Mouse (Mus musculus) lung, postnatal 0 days (tissue): ENCODE data around the gene Zpr1. TPM values are rescaled to one million over a fixed set of nuclear protein-coding genes. Genes with fewer than 3 reads are reported as not detected.

Experiments
- ATAC-seq: fragments of 200-750 bp; cut with Nextera tagmentation; 2 replicates; pipeline ENCODE4 v1.8.0; 2017; ENCODE audit warnings: moderate library complexity
- DNase-seq: peaks from one replicate; pipeline ENCODE4 v3.0.0-alpha.2; 2016; ENCODE audit warnings: low spot score
- H3K27ac ChIP-seq: fragments of 300-500 bp; sonication (generic); 2 replicates; pipeline ENCODE4 v1.5.1; 2014; ENCODE audit warnings: antibody characterized with exemption, mild to moderate bottlenecking, low read length, mixed read lengths
- H3K27me3 ChIP-seq: fragments of 300-500 bp; sonication (generic); replicated peaks from 2 replicates; pipeline ENCODE4 v1.6.1; 2014; ENCODE audit warnings: low read length, mixed read lengths; ENCODE audit not compliant: insufficient read depth
- H3K36me3 ChIP-seq: fragments of 300-500 bp; sonication (generic); 2 replicates; pipeline ENCODE4 v1.6.1; 2014; ENCODE audit warnings: low read length, mixed read lengths; ENCODE audit not compliant: insufficient read depth
- H3K4me1 ChIP-seq: fragments of 300-500 bp; sonication (generic); 2 replicates; pipeline ENCODE4 v1.6.1; 2014; ENCODE audit warnings: antibody characterized with exemption, low read depth, low read length, mixed read lengths; ENCODE audit not compliant: insufficient read depth
- H3K4me2 ChIP-seq: fragments of 300-500 bp; sonication (generic); replicated peaks from 2 replicates; pipeline ENCODE4 v1.6.1; 2014; ENCODE audit warnings: low read depth, mild to moderate bottlenecking, low read length, moderate library complexity, mixed read lengths
- H3K4me3 ChIP-seq: fragments of 300-500 bp; sonication (generic); 2 replicates; pipeline ENCODE4 v1.5.1; 2014; ENCODE audit warnings: low read depth, low read length
- H3K9ac ChIP-seq: fragments of 300-500 bp; sonication (generic); replicated peaks from 2 replicates; pipeline ENCODE4 v1.6.1; 2014; ENCODE audit warnings: low read depth, mild to moderate bottlenecking
- H3K9me3 ChIP-seq: fragments of 300-500 bp; sonication (generic); 2 replicates; pipeline ENCODE4 v1.6.1; 2016; ENCODE audit warnings: low read length, mixed read lengths
- CTCF ChIP-seq: IDR thresholded peaks from 2 replicates; pipeline ENCODE4 v1.5.1; 2016; ENCODE audit warnings: antibody characterized with exemption, mild to moderate bottlenecking
- EP300 ChIP-seq: IDR thresholded peaks from 2 replicates; pipeline ENCODE4 v1.6.1; 2016; ENCODE audit warnings: antibody characterized with exemption, mild to moderate bottlenecking, control low read depth
- WGBS: fragments of 180-500 bp; shearing (Covaris S2); extraction: QIAGEN DNeasy Blood & Tissue Kit; methylation state at CpG from one replicate; pipeline ENCODE4 v1.1.7; 2014; 5-methylcytosine and 5-hydroxymethylcytosine counted together
- polyA plus RNA-seq: library from polyadenylated mRNA; unstranded; fragments of >200 nt; fragmentation: Nextera tagmentation; extraction: Ambion mirVana; gene quantifications from 2 replicates; pipeline ENCODE4 v1.2.1, GENCODE M21; 2015

Zpr1 gene
- polyA plus RNA-seq, 1 experiment from 2014 or later = 27.5 TPM

DNA sequence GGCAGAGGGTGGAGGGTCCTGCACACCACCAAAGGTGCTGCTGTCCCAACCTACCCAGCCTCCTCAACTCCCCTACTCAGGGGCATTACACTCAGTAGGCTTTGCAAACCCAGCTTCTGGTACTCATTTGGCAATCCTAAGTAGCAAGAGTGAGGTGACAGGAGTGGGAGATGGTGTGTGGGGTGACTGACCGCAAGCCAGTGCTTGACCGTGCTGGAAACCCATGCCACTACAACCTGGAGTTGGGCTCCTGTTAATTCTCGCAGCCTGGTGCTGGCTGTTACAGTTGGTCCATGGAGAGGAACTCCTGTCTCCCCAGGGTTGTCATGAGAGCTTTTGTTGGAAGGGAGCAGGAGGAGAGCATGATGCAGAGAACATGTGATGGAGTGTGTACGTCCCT lies 2.1 kb upstream of the Zpr1 start:
- no peak for ATAC-seq

DNA sequence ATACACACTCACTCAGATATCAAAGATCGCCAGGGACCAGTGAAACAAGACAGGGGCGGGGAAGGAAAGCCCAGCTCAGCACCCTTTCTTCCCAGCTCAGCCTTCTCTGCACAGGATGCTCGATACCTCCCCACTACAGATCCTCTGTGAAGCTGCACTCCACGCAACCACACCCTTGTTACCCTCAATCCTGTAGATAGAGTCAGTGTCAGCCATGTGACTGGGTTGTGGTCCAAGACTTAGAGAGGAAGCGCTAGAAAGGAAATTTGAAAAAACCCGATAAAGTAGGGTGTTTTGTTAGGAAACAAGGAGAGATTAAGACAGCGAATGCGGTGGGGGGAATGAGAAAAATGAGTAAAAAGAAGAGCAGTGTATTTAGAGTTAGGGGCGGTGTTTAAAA lies 794 bp upstream of the Zpr1 start:
- Histone ChIP-seq H3K9me3 (no peaks in the 10 kb centered on the region), H3K9ac (no peak overlapping the region), H3K27ac (no peak overlapping the region), H3K4me3 (no peak overlapping the region), H3K4me1 (peaks cover 5% of the 10 kb centered on the region), H3K27me3 (peaks cover 3% of the 10 kb centered on the region; the same call in 1 of the 2 replicates), H3K36me3 (no peaks in the 10 kb centered on the region), H3K4me2 (no peak overlapping the region)
- no peak for ATAC-seq
- no peak for TF ChIP-seq CTCF
- no peak for DNase-seq
- 76% methylated on average over 9 of the region's 9 CpGs for WGBS

More for the DNA sequence above, 2.1 kb upstream of the Zpr1 start:
- no peak overlapping the region for H3K27ac ChIP-seq
- no peak for DNase-seq
- WGBS = 89% methylated on average over 4 of the region's 4 CpGs
- H3K4me3 ChIP-seq = no peak overlapping the region
- H3K9me3 ChIP-seq = no peaks in the 10 kb centered on the region
- H3K4me2 ChIP-seq = no peak overlapping the region
- H3K36me3 ChIP-seq = no peaks in the 10 kb centered on the region
- H3K4me1 ChIP-seq = peaks cover 5% of the 10 kb centered on the region
- TF ChIP-seq CTCF (no peak), EP300 (no peak)
- no peak overlapping the region for H3K9ac ChIP-seq
- peaks cover 3% of the 10 kb centered on the region; the same call in 1 of the 2 replicates for H3K27me3 ChIP-seq

DNA sequence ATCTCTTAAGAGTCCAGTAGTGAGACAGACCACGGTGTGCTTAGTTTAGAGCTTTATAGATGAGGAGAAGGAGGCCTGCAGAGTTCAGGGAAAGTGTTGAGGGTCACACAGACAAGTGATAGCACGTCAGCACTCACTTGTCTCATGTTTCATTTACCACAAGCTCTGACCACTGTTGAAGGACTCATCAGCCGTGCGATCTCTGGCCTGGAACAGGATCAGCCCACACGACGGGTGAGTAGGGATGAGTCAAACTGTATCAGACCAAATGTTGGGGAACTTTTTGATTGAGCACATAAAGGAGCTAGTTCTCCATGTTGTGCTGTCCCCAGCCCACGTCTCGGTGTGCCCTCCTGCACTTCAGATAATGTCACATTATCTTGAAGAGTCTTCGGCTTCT lies 1.6 kb downstream of the Zpr1 start:
- TF ChIP-seq EP300 (no peak), CTCF (no peak)
- Histone ChIP-seq H3K4me1 (peaks cover 5% of the 10 kb centered on the region), H3K36me3 (peaks cover 11% of the 10 kb centered on the region; the same call in 1 of the 2 replicates), H3K27me3 (no peaks in the 10 kb centered on the region; the same call in 1 of the 2 replicates), H3K9me3 (no peaks in the 10 kb centered on the region), H3K27ac (no peak overlapping the region), H3K4me2 (no peak overlapping the region), H3K4me3 (no peak overlapping the region), H3K9ac (no peak overlapping the region)
- no peak for ATAC-seq
- no peak for DNase-seq
- WGBS = 76% methylated on average over 9 of the region's 9 CpGs

DNA sequence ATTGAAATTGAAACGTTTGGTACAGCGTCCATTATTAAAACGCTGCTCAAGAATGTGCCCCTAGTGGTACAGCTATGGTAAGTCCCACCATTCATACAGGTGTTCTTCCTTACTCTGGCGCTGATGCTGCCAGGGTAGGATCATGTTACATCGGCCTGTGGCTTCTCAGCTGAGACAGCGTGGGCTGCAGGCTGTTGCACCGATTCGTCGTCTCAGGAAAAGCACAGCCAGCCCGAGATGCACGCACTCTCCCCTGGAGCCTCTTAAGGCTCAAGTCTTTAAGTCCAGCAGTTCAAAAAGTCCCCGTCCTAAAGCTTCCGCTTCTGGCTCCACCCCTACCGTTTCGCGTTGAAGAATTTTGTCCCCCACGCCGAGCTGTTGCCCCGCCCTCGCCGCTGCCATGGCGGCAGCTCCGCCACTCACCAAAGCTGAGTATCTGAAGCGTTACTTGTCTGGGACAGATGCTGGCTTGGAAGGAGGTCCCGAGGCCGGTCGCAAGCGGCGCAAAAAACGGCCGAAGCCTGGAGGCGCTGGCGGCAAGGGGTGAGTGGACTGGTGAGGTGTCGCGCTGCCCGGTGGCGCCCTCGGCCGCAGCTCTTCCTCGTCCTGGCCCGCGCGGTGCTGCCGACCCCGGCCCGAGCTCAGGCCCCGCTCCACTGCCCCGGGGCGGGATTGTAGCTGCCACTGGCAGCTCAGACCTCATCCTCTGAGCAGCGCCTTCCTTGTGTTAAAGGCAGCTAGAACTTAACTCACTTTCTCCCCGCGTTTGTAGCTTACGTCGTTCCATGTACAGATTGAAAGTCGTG lies 10.0 kb downstream of the Zpr1 start, which contains the start of gene Bud13:
TSS of gene Bud13 (plus strand) at position 378 of the 806 bp plus-strand sequence.
- ATAC-seq (peak; percentile 96), DNase-seq (peak; percentile 95)
- no peak; the same call in 1 of the 2 replicates for TF ChIP-seq EP300
- peak; percentile 73 for TF ChIP-seq CTCF
- WGBS = under 1% methylated on average over 53 of the region's 55 CpGs
- H3K36me3 ChIP-seq = peaks cover 26% of the 10 kb centered on the region
- H3K27ac ChIP-seq = peak within 1 kb of the TSS; percentile 61
- no peaks in the 10 kb centered on the region for H3K27me3 ChIP-seq
- no peaks in the 10 kb centered on the region for H3K9me3 ChIP-seq
- peaks cover 5% of the 10 kb centered on the region; the same call in 1 of the 2 replicates for H3K4me1 ChIP-seq
- H3K9ac ChIP-seq = peak within 1 kb of the TSS; percentile 87
- H3K4me2 ChIP-seq = peak within 1 kb of the TSS; percentile 76
- H3K4me3 ChIP-seq = peak within 1 kb of the TSS; percentile 80

DNA sequence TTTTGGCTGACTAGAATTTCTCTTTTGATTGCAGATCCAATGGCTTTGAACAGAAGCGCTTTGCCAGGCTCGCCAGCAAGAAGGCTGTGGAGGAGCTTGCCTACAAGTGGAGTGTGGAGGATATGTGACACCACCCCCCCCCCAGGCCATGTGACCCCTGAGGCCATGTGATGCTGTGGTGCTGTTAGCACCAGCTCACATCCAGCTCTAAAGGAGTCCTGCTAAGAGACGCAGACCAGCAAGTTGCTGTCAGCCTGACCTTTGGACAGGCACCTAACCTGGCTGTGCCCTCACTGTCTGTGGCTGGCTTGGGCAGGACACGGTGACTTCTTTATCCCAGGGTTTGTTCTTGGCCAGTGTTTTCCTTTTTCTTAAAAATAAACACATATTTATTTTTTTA lies 25.5 kb downstream of the Zpr1 start:
- Histone ChIP-seq H3K9ac (no peak overlapping the region), H3K4me1 (no peaks in the 10 kb centered on the region), H3K4me2 (no peak overlapping the region), H3K36me3 (peaks cover 22% of the 10 kb centered on the region), H3K27me3 (no peaks in the 10 kb centered on the region), H3K4me3 (no peak overlapping the region), H3K27ac (no peak overlapping the region), H3K9me3 (no peaks in the 10 kb centered on the region)
- ATAC-seq = no peak
- 71% methylated on average over 4 of the region's 4 CpGs for WGBS
- no peak for DNase-seq
- TF ChIP-seq CTCF = no peak
- no peak for TF ChIP-seq EP300

- TF ChIP-seq CTCF = peak; percentile 90
- TF ChIP-seq EP300 = no peak
- Histone ChIP-seq H3K4me3 (no peak overlapping the region), H3K4me2 (no peak overlapping the region), H3K9ac (no peak overlapping the region), H3K36me3 (0 out of 2 replicates have a peak, but pooled peaks cover 5% of the 10 kb centered on the region), H3K27ac (no peak overlapping the region), H3K9me3 (no peaks in the 10 kb centered on the region), H3K4me1 (no peaks in the 10 kb centered on the region), H3K27me3 (no peaks in the 10 kb centered on the region)
- DNase-seq (peak; percentile 50), ATAC-seq (no peak)
- 0% methylated on average over 2 of the region's 2 CpGs for WGBS
These were observed 29.3 kb downstream of the Zpr1 start for GRCm38 (mm10) chr9:46302142-46302541.
